Mouse (Mus musculus): ENCODE data around the gene Tmem170.
"Not testable (repeated sequence)": the region's sequence is repeated elsewhere in the genome, so short reads cannot be mapped to it uniquely, and the experiment has no call there.

Tmem170 gene

GRCm38 (mm10) chr8:111871278-111871677, 5.3 kb downstream of the Tmem170 start:
- DNase-seq: no peak

- DNase-seq: no peak
Measured at GRCm38 (mm10) chr8:111870379-111870778, 6.2 kb downstream of the Tmem170 start.

DNA sequence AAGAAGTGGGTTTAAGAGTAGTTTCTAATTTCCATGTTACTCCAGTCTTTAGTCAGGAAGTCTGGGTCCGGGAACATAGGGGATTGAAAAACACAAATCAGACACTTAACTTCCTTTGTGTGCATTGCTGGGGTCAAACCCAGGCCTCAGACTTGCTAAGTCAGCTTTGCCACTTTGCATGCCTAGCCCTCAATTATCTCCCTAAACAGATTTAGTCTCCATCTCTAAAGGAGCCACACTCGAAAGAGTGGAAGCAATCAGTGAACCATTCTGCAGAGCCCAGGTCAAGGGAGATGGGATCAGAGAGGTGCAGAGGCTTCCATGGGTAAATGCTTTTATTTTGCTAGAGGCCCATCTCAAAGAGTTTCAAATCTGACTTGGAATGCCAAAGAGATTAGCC, 7.9 kb downstream of the Tmem170 start:
- DNase-seq: no peak

GRCm38 (mm10) chr8:111865857-111866256, 10.7 kb downstream of the Tmem170 start:
- peak in 1 of 2 experiments; percentile 11 for DNase-seq

GRCm38 (mm10) chr8:111865130-111865852, 11.3 kb downstream of the Tmem170 start:
- DNase-seq: no peak

- no peak for DNase-seq
Measured at GRCm38 (mm10) chr8:111864648-111865047, 11.9 kb downstream of the Tmem170 start.

- DNase-seq: peak in 1 of 2 experiments; percentile 10
Measured at GRCm38 (mm10) chr8:111863280-111863679, 13.3 kb downstream of the Tmem170 start.

GRCm38 (mm10) chr8:111855977-111856376, 20.6 kb downstream of the Tmem170 start:
- no peak for DNase-seq

GRCm38 (mm10) chr8:111853861-111854501, 22.6 kb downstream of the Tmem170 start, which contains the start of gene Cfdp1:
Gene Cfdp1 (minus strand): TSS chr8:111854291.
- peak; percentile 97 to 98 for DNase-seq

DNA sequence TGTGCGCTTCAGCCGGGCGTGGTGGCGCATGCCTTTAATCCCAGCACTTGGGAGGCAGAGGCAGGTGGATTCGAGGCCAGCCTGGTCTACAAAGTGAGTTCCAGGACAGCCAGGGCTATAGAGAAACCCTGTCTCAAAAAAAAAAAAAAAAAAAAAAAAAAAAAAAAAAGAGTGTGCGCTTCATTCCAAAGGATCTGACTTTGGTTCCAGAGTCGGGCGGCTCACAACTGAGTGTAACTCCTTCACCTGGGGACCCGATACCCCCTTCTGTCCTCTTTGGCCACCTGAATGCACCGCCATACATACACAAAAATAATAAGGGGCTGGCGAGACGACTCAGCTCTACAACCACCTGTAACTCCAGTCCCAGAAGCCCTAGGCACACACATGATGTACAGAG, 23.3 kb downstream of the Tmem170 start:
- DNase-seq: not testable (repeated sequence)

DNA sequence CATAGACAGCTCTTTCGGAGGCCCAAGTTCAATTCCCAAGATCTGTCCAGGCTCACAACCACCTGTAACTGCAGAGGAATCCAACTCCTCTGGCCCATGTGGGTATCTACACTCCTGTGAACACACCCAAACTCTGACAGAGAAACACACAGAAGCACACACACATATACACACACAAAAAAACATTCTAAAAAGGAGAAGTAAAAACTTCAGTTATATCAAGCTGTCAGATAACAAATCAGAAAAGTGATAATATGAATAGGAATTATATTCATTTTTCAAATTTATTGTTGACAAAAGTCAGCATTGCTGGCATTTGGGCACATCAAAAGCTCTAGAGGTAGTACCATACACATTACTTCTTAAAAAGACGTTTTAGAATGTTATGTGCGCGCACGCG, 29.8 kb downstream of the Tmem170 start:
- DNase-seq: no peak

DNA sequence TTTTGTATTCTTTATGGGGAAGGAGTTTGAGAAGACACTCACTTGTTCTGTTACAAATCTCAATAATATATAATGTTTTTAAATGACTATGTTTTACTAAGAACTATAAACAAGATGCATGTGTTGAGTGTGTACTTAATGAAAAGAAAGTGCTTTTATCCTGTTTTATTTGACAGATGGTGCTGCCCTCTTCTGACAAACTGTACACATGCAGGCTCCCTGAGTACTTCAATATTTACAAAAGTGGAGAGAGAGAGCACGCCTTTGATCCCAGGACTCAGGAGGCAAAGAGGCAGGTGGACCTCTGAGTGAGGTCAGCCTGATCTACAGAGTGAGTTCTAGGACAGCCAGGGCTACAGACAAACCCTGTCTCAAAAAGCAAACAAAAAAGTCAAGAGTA, 41.0 kb downstream of the Tmem170 start:
- DNase-seq: peak in 1 of 2 experiments; percentile 33

- no peak for DNase-seq
Measured at GRCm38 (mm10) chr8:111834011-111834410, 42.5 kb downstream of the Tmem170 start.

DNA sequence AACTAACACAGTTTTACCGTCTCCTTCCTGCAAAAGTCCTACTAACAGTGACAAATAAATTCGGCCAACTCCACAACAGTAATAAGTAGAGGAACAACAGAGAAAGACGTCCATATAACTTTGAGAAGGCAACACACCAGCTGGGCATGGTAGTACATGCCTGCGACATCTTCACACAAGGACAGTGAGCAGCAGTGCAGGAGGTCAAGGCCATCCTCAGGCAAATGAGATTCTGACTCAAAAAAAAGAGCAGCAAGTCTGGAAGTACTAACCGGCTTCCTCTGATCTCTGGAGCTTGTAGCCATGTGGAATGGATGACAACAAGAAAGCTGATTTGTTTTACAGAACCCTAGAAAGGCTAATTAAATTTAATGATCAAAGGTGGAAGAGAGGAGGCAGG, 43.6 kb downstream of the Tmem170 start:
- DNase-seq: no peak

DNA sequence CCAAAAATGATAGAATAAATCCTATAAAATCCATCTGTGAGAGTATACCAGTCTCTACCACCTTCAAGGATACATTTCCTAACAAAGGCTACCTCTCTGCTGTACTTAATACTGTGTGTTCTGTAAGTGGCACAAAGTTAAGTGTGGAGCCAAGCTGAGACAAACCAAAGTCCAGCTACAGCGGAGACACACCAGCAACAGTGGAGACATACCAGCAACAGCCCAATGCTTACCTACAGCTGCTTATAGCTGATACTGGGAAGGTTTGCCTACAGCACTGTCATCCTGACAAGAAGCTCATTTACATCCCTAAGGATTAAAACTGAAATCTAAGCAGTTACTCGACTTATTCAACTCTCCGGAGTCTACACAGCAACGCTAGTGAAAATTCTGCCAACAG, 44.6 kb downstream of the Tmem170 start:
- no peak for DNase-seq

- peak in 1 of 2 experiments; percentile 18 for DNase-seq
Measured at GRCm38 (mm10) chr8:111828595-111828994, 48.0 kb downstream of the Tmem170 start.

DNA sequence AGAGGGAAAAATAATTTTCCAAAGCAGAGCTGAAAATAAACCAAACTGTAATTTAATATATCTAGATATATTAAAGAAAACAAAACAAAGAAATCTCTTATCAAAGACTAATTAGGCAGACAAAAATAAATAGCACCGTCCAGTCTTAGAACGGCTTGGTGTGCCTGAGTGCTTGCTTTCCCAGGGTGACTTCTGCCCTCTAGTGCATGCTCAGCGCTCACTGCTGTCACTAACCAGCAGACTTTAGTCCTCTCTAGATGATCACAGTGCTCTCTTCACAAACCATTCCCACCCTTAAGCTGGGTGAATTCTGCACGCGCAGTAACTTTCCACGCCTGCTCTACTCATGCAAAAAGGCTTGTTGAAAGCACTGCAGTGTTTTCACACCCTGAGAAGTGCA, 51.3 kb downstream of the Tmem170 start:
- DNase-seq: peak; percentile 56 to 71

DNA sequence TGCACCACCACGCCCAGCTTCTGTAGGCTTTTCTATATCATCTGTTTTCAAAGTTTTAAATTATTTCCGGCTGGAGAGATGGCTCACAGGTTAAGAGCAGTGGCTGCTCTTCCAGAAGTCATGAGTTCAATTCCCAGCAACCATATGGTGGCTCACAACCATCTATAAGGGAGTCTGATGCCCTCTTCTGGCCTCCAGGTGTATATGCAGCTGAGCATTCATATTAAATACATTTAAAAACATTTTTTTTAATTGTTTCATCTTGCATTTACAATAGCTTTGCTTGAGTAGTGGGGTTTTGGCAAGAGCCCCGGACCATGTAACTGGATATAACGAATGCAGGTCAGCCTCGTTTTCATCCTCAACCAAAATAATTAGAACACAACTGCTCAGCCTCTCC, 52.2 kb downstream of the Tmem170 start:
- DNase-seq: no peak

GRCm38 (mm10) chr8:111821199-111821598, 55.4 kb downstream of the Tmem170 start:
- no peak for DNase-seq

DNA sequence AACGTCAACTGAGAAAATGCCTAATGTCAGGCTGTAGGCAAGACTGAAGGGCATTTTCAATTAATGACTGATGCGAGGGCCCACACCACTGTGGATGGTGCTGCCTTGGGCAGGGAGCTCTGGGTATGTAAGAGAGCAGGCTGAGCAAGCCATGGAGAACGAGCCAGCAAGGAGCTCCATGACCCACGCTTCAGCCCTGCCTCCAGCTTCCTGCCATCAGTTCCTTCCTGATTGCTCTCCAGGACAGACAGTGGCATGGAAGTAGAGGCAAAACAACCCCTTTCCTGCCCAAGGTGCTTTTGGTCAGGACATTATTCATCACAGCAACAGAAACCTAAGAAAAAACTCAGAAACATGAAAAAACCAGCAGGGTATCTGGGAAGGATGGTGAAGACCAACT, 55.9 kb downstream of the Tmem170 start:
- peak; percentile 16 to 40 for DNase-seq

- peak; percentile 7 to 43 for DNase-seq
Measured at GRCm38 (mm10) chr8:111820018-111820417, 56.5 kb downstream of the Tmem170 start.

- no peak for DNase-seq
Measured at GRCm38 (mm10) chr8:111818556-111818955, 58.0 kb downstream of the Tmem170 start.

GRCm38 (mm10) chr8:111815078-111815477, 61.5 kb downstream of the Tmem170 start:
- DNase-seq: no peak

- no peak for DNase-seq
Measured at GRCm38 (mm10) chr8:111813818-111814217, 62.7 kb downstream of the Tmem170 start.

Data from kidney, postnatal 4 days (tissue).